Comparison of ENCODE assay signal across 10 mouse cellular contexts in the genomic region with DNA sequence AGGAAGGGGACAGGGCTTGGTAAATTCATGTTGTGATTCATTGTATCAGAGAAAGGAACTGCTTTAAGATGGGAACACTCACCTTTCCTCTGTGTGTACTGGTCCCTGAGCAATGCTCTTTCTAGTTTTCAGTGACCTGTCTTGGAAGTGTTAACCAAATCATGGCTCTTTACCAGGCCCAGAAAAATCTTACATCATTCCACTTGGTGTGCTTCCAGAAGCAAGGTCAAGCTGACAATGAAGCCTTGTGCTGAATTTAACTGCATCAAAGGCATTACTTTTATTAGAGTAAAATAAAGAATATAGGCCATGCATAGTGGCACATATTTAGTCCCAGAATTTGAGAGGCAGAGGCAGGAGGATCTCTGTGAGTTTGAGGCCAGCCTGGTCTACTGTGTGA.
"Had no signal": no experiment of that assay in that cellular context is flagged by ENCODE, and none has a peak within 500 bp of the region (broad histone marks: within the 10 kb centered on the region; RNA-seq: fewer than 3 reads in every experiment).

No protein-coding gene starts in this region.

- DNase-seq: kidney, postnatal 14 days; lung, adult 18-20 months; right cerebral cortex, postnatal 14 days; thymus, postnatal 36 days had no signal

- H3K27ac ChIP-seq: left cerebral cortex, adult 2 months; limb, embryonic 15.5 days; liver, embryonic 14.5 days; midbrain, embryonic 12.5 days; neural tube, embryonic 13.5 days; stomach, embryonic 15.5 days had no signal

- H3K36me3 ChIP-seq: limb, embryonic 15.5 days; midbrain, embryonic 12.5 days; neural tube, embryonic 13.5 days; stomach, embryonic 15.5 days had no signal

- H3K4me3 ChIP-seq: left cerebral cortex, adult 2 months; limb, embryonic 15.5 days; midbrain, embryonic 12.5 days; neural tube, embryonic 13.5 days; stomach, embryonic 15.5 days had no signal

- H3K4me1 ChIP-seq: limb, embryonic 15.5 days; midbrain, embryonic 12.5 days; neural tube, embryonic 13.5 days; stomach, embryonic 15.5 days had no signal

- H3K27me3 ChIP-seq: limb, embryonic 15.5 days; midbrain, embryonic 12.5 days; neural tube, embryonic 13.5 days; stomach, embryonic 15.5 days had no signal
